Comparison of ENCODE assay signal across 8 mouse cellular contexts in the genomic region with DNA sequence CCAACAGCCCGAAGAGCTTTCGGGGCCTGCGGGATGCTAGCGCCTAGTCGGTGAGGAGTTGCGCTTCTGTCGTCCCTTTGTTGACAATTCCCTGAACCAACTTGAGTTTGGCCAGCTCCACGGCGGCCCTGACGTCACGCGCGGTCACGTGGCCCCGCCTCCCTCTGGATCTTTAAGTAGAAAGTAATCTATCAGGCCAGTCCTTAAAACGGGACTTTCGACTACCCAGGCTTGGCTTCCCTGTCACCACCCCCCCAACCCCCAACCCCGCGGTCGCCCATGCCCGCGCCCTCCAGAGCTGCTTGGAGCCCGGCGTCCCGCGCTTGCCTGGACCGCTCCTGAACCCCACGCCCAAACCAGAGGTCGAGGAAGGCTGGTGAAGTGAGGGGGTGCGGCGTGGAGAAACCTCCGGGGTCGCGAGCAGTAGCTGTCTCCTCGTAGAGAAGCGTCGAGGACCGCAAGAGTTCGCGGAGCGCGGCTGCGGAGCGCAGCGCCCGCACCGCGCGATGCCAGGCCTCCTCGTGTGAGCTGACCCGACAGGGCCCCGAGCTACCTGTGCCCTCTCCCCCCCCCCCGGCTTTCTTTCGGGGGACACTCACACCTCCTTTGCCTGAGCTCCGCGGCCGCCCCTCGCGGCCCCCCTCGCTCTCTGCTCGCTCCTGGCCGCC. TPM values are rescaled to one million over a fixed set of nuclear protein-coding genes. Genes with fewer than 3 reads are reported as not detected.
DNase-seq lines count a peak whose midpoint lies in the region; ATAC-seq lines count a peak whose summit lies in the region.

A gene (plus strand): TSS at position 363 of the 668 bp plus-strand sequence.

- peak within 1 kb of the TSS; percentile 52 for H3K4me2 ChIP-seq in lung, embryonic 15.5 days
- H3K4me2 ChIP-seq in embryonic facial prominence, embryonic 11.5 days (ENCODE audit: low read depth, low read length) = peak within 1 kb of the TSS; percentile 33
- H3K4me2 ChIP-seq in hindbrain, embryonic 11.5 days (replicated peaks; ENCODE audit: low read depth, low read length) = peak within 1 kb of the TSS; percentile 34
- peak within 1 kb of the TSS; percentile 54 for H3K4me2 ChIP-seq in midbrain, embryonic 13.5 days (replicated peaks)

- peak; percentile 30; the same call in 1 of the 2 replicates for ATAC-seq in lung, embryonic 15.5 days (ENCODE audit: borderline replicate concordance, extremely low read depth, low FRiP score, low TSS enrichment)
- no peak; the same call in 1 of the 2 replicates for ATAC-seq in embryonic facial prominence, embryonic 11.5 days (replicated peaks; ENCODE audit: insufficient number of reproducible peaks, low FRiP score, low TSS enrichment, low read depth)
- ATAC-seq in hindbrain, embryonic 11.5 days (ENCODE audit: low FRiP score) = peak; percentile 39; the same call in 1 of the 2 replicates
- 0 out of 2 replicates have a peak, but pooled peaks have one; percentile 28 for ATAC-seq in midbrain, embryonic 13.5 days

- under 1% methylated on average over 45 of the region's 62 CpGs for WGBS in lung, embryonic 15.5 days
- WGBS in embryonic facial prominence, embryonic 11.5 days = 1% methylated on average over 61 of the region's 62 CpGs
- WGBS in hindbrain, embryonic 11.5 days = under 1% methylated on average over 52 of the region's 62 CpGs
- WGBS in midbrain, embryonic 13.5 days = under 1% methylated on average over 62 of the region's 62 CpGs

- H3K9me3 ChIP-seq in lung, embryonic 15.5 days = no peaks in the 10 kb centered on the region
- no peaks in the 10 kb centered on the region for H3K9me3 ChIP-seq in embryonic facial prominence, embryonic 11.5 days (replicated peaks; ENCODE audit: control insufficient read depth, low read length)
- no peaks in the 10 kb centered on the region for H3K9me3 ChIP-seq in hindbrain, embryonic 11.5 days (ENCODE audit: control insufficient read depth, low read length)
- no peaks in the 10 kb centered on the region for H3K9me3 ChIP-seq in midbrain, embryonic 13.5 days

- H3K36me3 ChIP-seq in lung, embryonic 15.5 days = no peaks in the 10 kb centered on the region
- H3K36me3 ChIP-seq in embryonic facial prominence, embryonic 11.5 days (replicated peaks; ENCODE audit: control insufficient read depth, insufficient read depth, low read depth, low read length) = no peaks in the 10 kb centered on the region
- H3K36me3 ChIP-seq in hindbrain, embryonic 11.5 days (ENCODE audit: control insufficient read depth, insufficient read depth, low read length) = no peaks in the 10 kb centered on the region
- H3K36me3 ChIP-seq in midbrain, embryonic 13.5 days = no peaks in the 10 kb centered on the region

- H3K4me3 ChIP-seq in lung, embryonic 15.5 days = peak within 1 kb of the TSS; percentile 29
- peak within 1 kb of the TSS; percentile 24 for H3K4me3 ChIP-seq in embryonic facial prominence, embryonic 11.5 days (ENCODE audit: low read depth, low read length)
- peak within 1 kb of the TSS; percentile 33 for H3K4me3 ChIP-seq in hindbrain, embryonic 11.5 days (ENCODE audit: low read depth, low read length)
- peak within 1 kb of the TSS; percentile 36 for H3K4me3 ChIP-seq in midbrain, embryonic 13.5 days (replicated peaks)

- H3K27me3 ChIP-seq in lung, embryonic 15.5 days = peaks cover 97% of the 10 kb centered on the region
- peaks cover 62% of the 10 kb centered on the region for H3K27me3 ChIP-seq in embryonic facial prominence, embryonic 11.5 days (ENCODE audit: control insufficient read depth, insufficient read depth, low read length)
- peaks cover 72% of the 10 kb centered on the region for H3K27me3 ChIP-seq in hindbrain, embryonic 11.5 days (ENCODE audit: control insufficient read depth, insufficient read depth, low read length)
- peaks cover 90% of the 10 kb centered on the region for H3K27me3 ChIP-seq in midbrain, embryonic 13.5 days

- no peak within 1 kb of the TSS for H3K9ac ChIP-seq in lung, embryonic 15.5 days
- peak within 1 kb of the TSS; percentile 13 for H3K9ac ChIP-seq in embryonic facial prominence, embryonic 11.5 days (replicated peaks; ENCODE audit: low read length)
- H3K9ac ChIP-seq in hindbrain, embryonic 11.5 days (ENCODE audit: low read depth, low read length) = no peak within 1 kb of the TSS
- H3K9ac ChIP-seq in midbrain, embryonic 13.5 days (replicated peaks) = 0 out of 2 replicates have a peak within 1 kb of the TSS, but pooled peaks have one; percentile 14

- DNase-seq in lung, postnatal 25 days (ENCODE audit: low spot score) = no peak
- peak; percentile 46 for DNase-seq in embryonic facial prominence, embryonic 11.5 days (ENCODE audit: low spot score)
- DNase-seq in hindbrain, embryonic 11.5 days (ENCODE audit: low spot score) = peak; percentile 74
- DNase-seq in thymus, postnatal 14 days = no peak
- DNase-seq in thymus, postnatal 0 days (ENCODE audit: low spot score) = no peak
- no peak for DNase-seq in urinary bladder, adult 18-20 months (ENCODE audit: low spot score in 2 of 2)

- H3K27ac ChIP-seq in lung, embryonic 15.5 days = no peak within 1 kb of the TSS
- H3K27ac ChIP-seq in embryonic facial prominence, embryonic 11.5 days (replicated peaks; ENCODE audit: low read depth, low read length) = no peak within 1 kb of the TSS; the same call in 1 of the 2 replicates
- H3K27ac ChIP-seq in hindbrain, embryonic 11.5 days (ENCODE audit: low read depth, low read length) = peak within 1 kb of the TSS; percentile 49
- no peak within 1 kb of the TSS for H3K27ac ChIP-seq in midbrain, embryonic 13.5 days

- H3K4me1 ChIP-seq in lung, embryonic 15.5 days = peaks cover 46% of the 10 kb centered on the region
- H3K4me1 ChIP-seq in embryonic facial prominence, embryonic 11.5 days (ENCODE audit: control insufficient read depth, insufficient read depth, low read length) = no peaks in the 10 kb centered on the region; the same call in 1 of the 2 replicates
- H3K4me1 ChIP-seq in hindbrain, embryonic 11.5 days (replicated peaks; ENCODE audit: control insufficient read depth, insufficient read depth, low read length) = peaks cover 11% of the 10 kb centered on the region
- peaks cover 32% of the 10 kb centered on the region for H3K4me1 ChIP-seq in midbrain, embryonic 13.5 days (replicated peaks)

RNA-seq across cellular contexts. Expression of the gene that starts here (rescaled TPM):
- 0.10 and 0.13 TPM in 2 replicates for polyA plus RNA-seq in lung, embryonic 15.5 days (2015; fragmentation: Nextera tagmentation; extraction: Ambion mirVana)
- polyA plus RNA-seq in embryonic facial prominence, embryonic 11.5 days (2014; fragmentation: Nextera tagmentation; extraction: Ambion mirVana) = 1.0 and 1.7 TPM in 2 replicates
- 2.2 and 2.5 TPM in 2 replicates for polyA plus RNA-seq in hindbrain, embryonic 11.5 days (2014; fragmentation: Nextera tagmentation; extraction: Ambion mirVana)
- 0.08 TPM in 1 of 2 replicates, not detected in the other for polyA plus RNA-seq in midbrain, embryonic 13.5 days (2015; fragmentation: Nextera tagmentation; extraction: Ambion mirVana)
- 0.05 TPM in 1 of 2 replicates, not detected in the other for polyA plus RNA-seq in thymus, postnatal 0 days (2015; fragmentation: Nextera tagmentation; extraction: Ambion mirVana)

Comparison
In these comparisons a context has a peak if more than half of its experiments do, and no peak if none do; other contexts are left out.
1. Peak in ATAC-seq, H3K4me3 ChIP-seq and H3K4me2 ChIP-seq in lung, embryonic 15.5 days; RNA of the gene not detected or under 1 TPM.
2. Peak in ATAC-seq, H3K4me3 ChIP-seq, H3K9ac ChIP-seq and H3K4me2 ChIP-seq in midbrain, embryonic 13.5 days; RNA of the gene not detected or under 1 TPM.
3. DNase-seq: peak in embryonic facial prominence, embryonic 11.5 days (single experiment) and hindbrain, embryonic 11.5 days (single experiment); none in lung, postnatal 25 days (single experiment), thymus, postnatal 14 days (single experiment), thymus, postnatal 0 days (single experiment) and urinary bladder, adult 18-20 months (0 of 2).
4. Peak in every context shown above with its lines, with median percentiles within 50 percentile points of each other: H3K4me2 ChIP-seq and H3K4me3 ChIP-seq.